Mouse (Mus musculus): ENCODE measurements around the gene Ech1.

DNA sequence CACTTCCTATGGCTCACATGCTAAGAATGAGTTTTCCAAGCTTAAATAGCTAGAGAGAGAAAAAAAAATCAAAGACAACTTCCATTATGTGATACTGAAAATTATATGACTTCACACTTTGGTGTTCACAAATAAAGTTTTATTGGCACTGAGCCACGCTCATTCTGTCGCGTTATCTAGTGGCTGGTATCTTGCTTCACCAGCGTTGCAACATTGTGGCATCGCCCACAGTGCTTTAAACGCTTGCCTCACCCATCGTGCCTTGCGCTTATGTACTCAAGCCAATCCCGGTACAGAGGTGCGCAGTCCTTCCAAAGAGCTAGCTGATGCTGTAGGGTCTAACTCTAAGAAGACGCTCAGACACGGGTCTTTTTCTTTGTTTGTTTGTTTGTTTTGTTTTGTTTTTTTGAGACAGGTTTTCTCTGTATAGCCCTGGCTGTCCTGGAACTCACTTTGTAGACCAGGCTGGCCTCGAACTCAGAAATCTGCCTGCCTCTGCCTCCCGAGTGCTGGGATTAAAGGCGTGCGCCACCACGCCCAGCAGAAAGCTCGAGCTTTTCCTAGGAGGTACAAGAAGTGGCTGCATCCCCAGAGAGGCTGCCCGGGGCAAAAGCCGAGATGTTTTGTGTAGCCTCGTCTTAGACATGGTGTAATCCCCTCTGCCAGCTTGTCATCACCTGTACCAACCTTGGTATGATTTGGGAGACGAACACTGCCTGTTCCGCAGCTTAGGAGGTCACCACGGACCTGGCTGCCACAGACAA is 46.1 kb downstream of the Ech1 start:
- TF ChIP-seq CTCF (IDR thresholded peaks at IDR 0.05; ENCODE audit: extremely low read depth, insufficient read length, insufficient replicate concordance, low read depth, low read length) (no peak), POLR2A (IDR thresholded peaks at IDR 0.05; ENCODE audit: low read depth, low read length) (no peak)

All from small intestine, adult 2 months (tissue).